Mouse (Mus musculus) ES-E14 (cell line): ENCODE measurements at regions not wholly inside any gene's neighbourhood (a gene's known extent, or its start where the extent isn't known, plus 50 kb on each side); places are given as distances from the start of the nearest gene placed in this dataset.

Experiments used
- DNase-seq: peaks from one replicate; pipeline ENCODE4 v3.0.0-alpha.2; 2013; ENCODE audit warnings: low read depth, low spot score
- H3K27ac ChIP-seq: 2 replicates; pipeline ENCODE4 v1.5.1; 2012; ENCODE audit warnings: low read depth, mild to moderate bottlenecking, low read length, moderate library complexity, mixed read lengths; ENCODE audit not compliant: poor library complexity, insufficient read depth, severe bottlenecking
- H3K36me3 ChIP-seq: 2 replicates; pipeline ENCODE4 v1.6.1; 2012; ENCODE audit warnings: mild to moderate bottlenecking, low read length, moderate library complexity, mixed read lengths; ENCODE audit not compliant: control insufficient read depth, poor library complexity, insufficient read depth, severe bottlenecking
- H3K4me1 ChIP-seq, 2 experiments: fragments of 150-350 bp in 1 of 2; sonication (generic) in 1 of 2; 2 replicates each; pipeline ENCODE4 v1.6.1; 2012; ENCODE audit warnings: low read length in 2 of 2, mild to moderate bottlenecking in 1 of 2, mixed read lengths in 1 of 2; ENCODE audit not compliant: control insufficient read depth in 2 of 2, insufficient read depth in 2 of 2, poor library complexity in 1 of 2
- H3K4me3 ChIP-seq, 2 experiments: fragments of 150-350 bp in 1 of 2; sonication (generic) in 1 of 2; 2 replicates each; pipeline ENCODE4 v1.5.1; 2012; ENCODE audit warnings: low read length in 2 of 2, low read depth in 1 of 2, mild to moderate bottlenecking in 1 of 2, mixed read lengths in 1 of 2; ENCODE audit not compliant: insufficient read depth in 1 of 2, poor library complexity in 1 of 2, severe bottlenecking in 1 of 2
- H3K9ac ChIP-seq: 2 replicates; pipeline ENCODE4 v1.6.1; 2012; ENCODE audit warnings: low read depth, mild to moderate bottlenecking, low read length, mixed read lengths; ENCODE audit not compliant: poor library complexity, insufficient read depth, severe bottlenecking
- H3K9me3 ChIP-seq: fragments of 150-350 bp; sonication (generic); 2 replicates; pipeline ENCODE4 v1.6.1; 2012; ENCODE audit warnings: low read depth, mild to moderate bottlenecking, low read length; ENCODE audit not compliant: control insufficient read depth, insufficient read depth
- CHD2 ChIP-seq: IDR thresholded peaks from 2 replicates; pipeline ENCODE4 v1.6.1; 2014; ENCODE audit warnings: mild to moderate bottlenecking, low read depth, low read length, inconsistent platforms
- HCFC1 ChIP-seq: IDR thresholded peaks from 2 replicates; pipeline ENCODE4 v1.6.1; 2012; ENCODE audit warnings: low read length, inconsistent platforms, borderline replicate concordance; ENCODE audit not compliant: insufficient read depth
- MAFK ChIP-seq: IDR thresholded peaks from 2 replicates; pipeline ENCODE4 v1.6.1; 2014; ENCODE audit warnings: mild to moderate bottlenecking, low read depth, low read length, inconsistent platforms; ENCODE audit not compliant: insufficient read depth
- ZC3H11A ChIP-seq: IDR thresholded peaks from 2 replicates; pipeline ENCODE4 v1.6.1; 2012; ENCODE audit warnings: low read depth, mild to moderate bottlenecking, inconsistent platforms, low read length, borderline replicate concordance
- ZNF384 ChIP-seq: IDR thresholded peaks from 2 replicates; pipeline ENCODE4 v1.6.1; 2012; ENCODE audit warnings: low read depth, low read length, inconsistent platforms
- in situ Hi-C, 2 experiments: fragments of 600-800 bp; cut with MboI; formaldehyde crosslinking; loops; one replicate each; pipeline ENCODE4 v1.15.1; 2025; ENCODE audit warnings: low sequenced_read_pairs in 2 of 2, inconsistent platforms in 1 of 2; ENCODE audit not compliant: unreplicated experiment in 2 of 2

DNA sequence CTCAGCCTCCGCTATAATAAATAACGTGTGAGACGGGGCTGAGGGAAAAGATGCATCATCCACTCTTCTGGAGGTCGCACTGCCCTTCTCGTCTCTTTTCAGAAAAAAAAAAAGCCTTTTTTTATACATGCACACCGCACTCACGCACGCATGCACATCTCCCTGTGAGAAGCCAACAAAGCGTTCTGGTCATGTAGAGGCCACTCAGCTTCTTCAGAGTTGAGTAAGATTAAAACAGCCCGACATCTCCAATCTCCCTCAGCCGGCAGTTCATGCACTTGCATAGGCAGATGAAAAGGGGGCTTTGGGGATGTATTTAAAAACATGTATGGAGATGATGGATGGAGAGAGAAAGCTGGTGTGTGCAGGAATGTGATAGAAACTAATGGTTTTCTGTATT, 298.8 kb upstream of the Zfp462 start:
- Histone ChIP-seq H3K36me3 (no peaks in the 10 kb centered on the region), H3K9ac (no peak overlapping the region), H3K4me3 (no peak overlapping the region), H3K9me3 (no peaks in the 10 kb centered on the region), H3K4me1 (no peaks in the 10 kb centered on the region), H3K27ac (no peak overlapping the region)
- in situ Hi-C loops: no loop called here
- TF ChIP-seq ZC3H11A (no peak), MAFK (no peak), HCFC1 (no peak), ZNF384 (no peak), CHD2 (no peak)
- no peak for DNase-seq

DNA sequence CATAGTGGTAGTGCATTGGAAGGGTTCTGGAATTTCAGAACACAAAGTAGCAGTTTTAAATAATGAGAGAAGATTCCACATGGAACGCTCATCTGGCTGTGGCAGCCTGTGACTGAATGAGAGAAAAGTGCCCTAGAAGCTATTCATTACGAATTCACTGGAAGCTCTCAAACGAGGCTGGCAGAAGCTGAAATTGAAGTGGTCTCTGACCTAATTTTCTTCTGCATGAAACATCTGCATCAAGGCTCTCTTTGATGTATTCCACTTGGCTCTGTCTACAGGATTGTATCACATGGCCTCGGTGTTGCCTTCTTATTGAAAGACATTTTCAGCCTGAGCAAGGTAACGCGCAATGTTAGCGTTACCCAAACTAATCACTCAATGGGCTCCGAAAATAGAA, 298.4 kb upstream of the Zfp462 start:
- no peak for DNase-seq
- no peaks in the 10 kb centered on the region for H3K4me1 ChIP-seq
- no peaks in the 10 kb centered on the region for H3K9me3 ChIP-seq
- in situ Hi-C loops: no loop called here
- TF ChIP-seq ZNF384: no peak
- no peak for TF ChIP-seq HCFC1
- TF ChIP-seq ZC3H11A: no peak
- TF ChIP-seq MAFK: no peak
- no peak for TF ChIP-seq CHD2
- H3K27ac ChIP-seq: no peak overlapping the region
- H3K9ac ChIP-seq: no peak overlapping the region
- no peak overlapping the region for H3K4me3 ChIP-seq
- H3K36me3 ChIP-seq: no peaks in the 10 kb centered on the region

DNA sequence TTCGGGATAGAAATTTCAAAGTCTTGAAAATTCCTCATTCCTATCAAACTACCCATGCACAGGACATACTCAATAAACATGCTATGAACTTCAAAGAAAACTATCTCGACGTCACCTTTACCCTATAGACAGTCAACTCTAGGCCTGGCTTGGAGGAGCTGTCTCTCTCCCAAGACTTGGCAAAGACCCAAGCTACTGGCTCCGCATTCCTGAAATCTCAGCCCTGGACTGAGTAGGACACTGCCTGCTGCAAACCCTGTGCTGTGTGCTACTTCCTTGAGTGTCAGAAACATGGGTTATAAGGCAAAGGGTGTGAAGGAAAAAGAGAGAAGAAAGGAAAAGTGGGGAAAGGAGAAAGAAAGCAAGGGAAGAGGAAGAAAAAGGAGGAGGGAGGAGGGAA, 296.6 kb upstream of the Zfp462 start:
- Histone ChIP-seq H3K4me3 (no peak overlapping the region), H3K27ac (no peak overlapping the region), H3K9me3 (no peaks in the 10 kb centered on the region), H3K4me1 (no peaks in the 10 kb centered on the region), H3K9ac (no peak overlapping the region), H3K36me3 (no peaks in the 10 kb centered on the region)
- in situ Hi-C loops: no loop called here
- DNase-seq: no peak
- TF ChIP-seq ZC3H11A: no peak
- no peak for TF ChIP-seq CHD2
- no peak for TF ChIP-seq ZNF384
- TF ChIP-seq MAFK: no peak
- TF ChIP-seq HCFC1: no peak

DNA sequence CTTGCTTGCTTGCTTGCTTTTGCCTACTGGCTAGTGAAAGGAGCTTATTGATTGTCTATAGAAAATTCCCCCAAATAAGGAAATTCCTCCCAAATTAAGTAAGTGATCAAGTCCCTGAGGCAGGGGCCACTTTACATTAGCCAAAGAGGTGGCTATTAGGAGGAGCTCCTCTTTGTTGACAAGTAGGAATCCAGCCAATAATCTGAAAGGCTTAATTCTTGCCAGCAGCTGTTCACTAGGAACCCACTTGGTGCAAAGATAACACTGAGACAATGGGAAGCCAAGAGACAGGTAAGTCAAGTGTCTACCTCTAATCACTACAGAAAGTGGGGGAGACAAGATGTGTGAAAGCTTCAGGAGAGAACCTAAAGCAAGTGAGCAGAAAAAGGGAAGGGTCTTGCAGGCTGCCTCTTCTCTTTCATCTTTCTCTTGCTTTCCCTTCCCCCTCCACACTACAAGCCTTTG, 293.2 kb upstream of the Zfp462 start:
- no peak for DNase-seq
- in situ Hi-C loops: no loop called here
- no peak for TF ChIP-seq ZC3H11A
- no peak for TF ChIP-seq ZNF384
- TF ChIP-seq MAFK: no peak
- TF ChIP-seq HCFC1: no peak
- no peak for TF ChIP-seq CHD2
- no peaks in the 10 kb centered on the region for H3K9me3 ChIP-seq
- H3K4me1 ChIP-seq: no peaks in the 10 kb centered on the region
- H3K27ac ChIP-seq: no peak overlapping the region
- no peaks in the 10 kb centered on the region for H3K36me3 ChIP-seq
- H3K4me3 ChIP-seq: no peak overlapping the region
- H3K9ac ChIP-seq: no peak overlapping the region

DNA sequence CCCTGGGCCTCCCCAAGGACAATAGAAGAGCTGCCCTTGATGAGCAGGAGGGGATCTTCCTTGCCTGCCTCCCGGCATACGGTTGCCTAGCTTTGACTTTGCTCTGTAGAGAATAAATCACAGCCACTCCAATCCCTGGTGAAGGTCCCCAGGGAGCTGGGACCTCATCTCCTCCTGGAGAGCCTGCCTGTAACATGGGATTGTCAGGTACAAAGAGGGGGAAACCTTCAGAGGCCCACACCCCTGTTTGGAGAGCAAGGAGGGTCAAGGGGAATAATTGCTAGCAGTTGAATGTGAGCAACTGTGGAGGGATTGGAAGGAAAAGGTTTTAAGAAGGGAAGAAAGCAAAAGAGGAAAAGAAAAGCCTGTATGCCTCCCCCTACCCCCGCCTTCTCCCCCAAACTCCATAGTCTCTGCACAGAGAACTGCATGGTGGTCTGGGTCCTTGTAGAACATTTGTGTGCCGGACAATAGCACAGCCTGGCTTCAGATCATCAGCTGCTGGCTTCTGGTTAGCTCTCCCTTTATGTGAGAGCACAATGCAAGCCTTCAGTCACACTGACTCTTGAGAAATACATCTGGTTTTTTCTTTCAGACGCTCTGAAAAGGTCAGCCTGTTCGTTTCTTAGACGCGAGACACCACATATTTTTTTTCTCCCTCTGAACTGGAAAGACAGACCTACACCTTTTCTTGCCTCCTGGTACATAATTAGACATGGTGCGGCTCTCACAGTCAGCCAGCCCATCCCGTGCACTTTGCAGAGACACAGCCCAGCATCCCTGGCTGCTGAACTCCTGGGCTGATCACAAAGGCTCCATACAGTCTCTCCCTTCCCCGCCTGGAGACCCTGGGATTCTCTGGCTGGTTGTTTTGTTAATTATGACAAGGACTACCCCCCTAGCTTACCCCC, 292.5 kb upstream of the Zfp462 start:
- in situ Hi-C loops: no loop called here
- TF ChIP-seq CHD2: no peak
- no peak for TF ChIP-seq ZC3H11A
- no peak for TF ChIP-seq HCFC1
- no peak for TF ChIP-seq ZNF384
- no peak for TF ChIP-seq MAFK
- no peak for DNase-seq
- Histone ChIP-seq H3K9ac (no peak overlapping the region), H3K4me1 (no peaks in the 10 kb centered on the region), H3K36me3 (no peaks in the 10 kb centered on the region), H3K9me3 (no peaks in the 10 kb centered on the region), H3K27ac (no peak overlapping the region), H3K4me3 (no peak overlapping the region)
